Mouse (Mus musculus): ENCODE measurements around the gene 2010111I01Rik.
"Not testable (repeated sequence)": the region's sequence is repeated elsewhere in the genome, so short reads cannot be mapped to it uniquely, and the experiment has no call there.

The 2010111I01Rik gene

GRCm38 (mm10) chr13:63223026-63223770 is 258.5 kb downstream of the 2010111I01Rik start:
- DNase-seq, result no peak

- DNase-seq, result no peak
These were observed 261.3 kb downstream of the 2010111I01Rik start for GRCm38 (mm10) chr13:63225796-63226583.

GRCm38 (mm10) chr13:63227785-63228184 is 263.1 kb downstream of the 2010111I01Rik start:
- DNase-seq, result no peak

GRCm38 (mm10) chr13:63230955-63231701 is 266.4 kb downstream of the 2010111I01Rik start:
- DNase-seq, result no peak

GRCm38 (mm10) chr13:63231702-63232070 is 267.0 kb downstream of the 2010111I01Rik start:
- DNase-seq, result no peak

GRCm38 (mm10) chr13:63232558-63232957 is 267.9 kb downstream of the 2010111I01Rik start:
- no peak for DNase-seq

GRCm38 (mm10) chr13:63234520-63234919 is 269.8 kb downstream of the 2010111I01Rik start:
- DNase-seq, result not testable (repeated sequence)

- no peak for DNase-seq
These were observed 270.9 kb downstream of the 2010111I01Rik start for GRCm38 (mm10) chr13:63235551-63235950.

GRCm38 (mm10) chr13:63236159-63236893 is 271.6 kb downstream of the 2010111I01Rik start:
- no peak for DNase-seq

- DNase-seq, result no peak
These were observed 273.4 kb downstream of the 2010111I01Rik start for GRCm38 (mm10) chr13:63238045-63238444.

- peak in 1 of 2 experiments; percentile 34 for DNase-seq
These were observed 274.7 kb downstream of the 2010111I01Rik start for GRCm38 (mm10) chr13:63239301-63239804.

GRCm38 (mm10) chr13:63239877-63240671 is 275.4 kb downstream of the 2010111I01Rik start:
- peak; percentile 83 to 89 for DNase-seq

- no peak for DNase-seq
These were observed 276.1 kb downstream of the 2010111I01Rik start for GRCm38 (mm10) chr13:63240835-63241234.

GRCm38 (mm10) chr13:63241665-63242064 is 277.0 kb downstream of the 2010111I01Rik start:
- DNase-seq, result no peak

GRCm38 (mm10) chr13:63242401-63243192 is 277.9 kb downstream of the 2010111I01Rik start:
- no peak for DNase-seq

GRCm38 (mm10) chr13:63243586-63243985 is 278.9 kb downstream of the 2010111I01Rik start:
- DNase-seq, result no peak

- no peak for DNase-seq
These were observed 279.7 kb downstream of the 2010111I01Rik start for GRCm38 (mm10) chr13:63244425-63244824.

GRCm38 (mm10) chr13:63245218-63245617 is 280.5 kb downstream of the 2010111I01Rik start:
- no peak for DNase-seq

GRCm38 (mm10) chr13:63245812-63246211 is 281.1 kb downstream of the 2010111I01Rik start:
- DNase-seq, result no peak

- no peak for DNase-seq
These were observed 281.7 kb downstream of the 2010111I01Rik start for GRCm38 (mm10) chr13:63246332-63246940.
